Mouse (Mus musculus): ENCODE data around the gene Brinp1. TPM values are rescaled to one million over a fixed set of nuclear protein-coding genes. Genes with fewer than 3 reads are reported as not detected.

The Brinp1 gene
- polyA plus RNA-seq, 1 experiment from 2014 or later, result 9.7 TPM

GRCm38 (mm10) chr4:68720983-68721382 is 233.2 kb downstream of the Brinp1 start:
- no peak for ATAC-seq (replicated peaks; ENCODE audit: low FRiP score, low TSS enrichment, low read depth)
- no peaks in the 10 kb centered on the region for H3K9me3 ChIP-seq (ENCODE audit: control insufficient read depth, low read length)
- peak; percentile 51 for DNase-seq (ENCODE audit: low spot score)
- no peak overlapping the region for H3K4me3 ChIP-seq (ENCODE audit: low read depth, low read length)
- H3K4me1 ChIP-seq (replicated peaks; ENCODE audit: control insufficient read depth, insufficient read depth, low read length), result no peaks in the 10 kb centered on the region
- H3K4me2 ChIP-seq (ENCODE audit: low read length), result no peak overlapping the region
- no peak overlapping the region for H3K9ac ChIP-seq (ENCODE audit: low read length)
- no peaks in the 10 kb centered on the region for H3K36me3 ChIP-seq (ENCODE audit: control insufficient read depth, insufficient read depth, low read length)
- H3K27ac ChIP-seq (ENCODE audit: low read depth), result no peak overlapping the region
- 18% methylated on average over 1 of the region's 1 CpGs for WGBS
- H3K27me3 ChIP-seq (replicated peaks; ENCODE audit: control insufficient read depth, insufficient read depth, low read length), result no peaks in the 10 kb centered on the region

Data from intestine, embryonic 14.5 days (tissue).